Mouse (Mus musculus): Measurements from ENCODE around the gene Bfsp1.

The Bfsp1 gene

DNA sequence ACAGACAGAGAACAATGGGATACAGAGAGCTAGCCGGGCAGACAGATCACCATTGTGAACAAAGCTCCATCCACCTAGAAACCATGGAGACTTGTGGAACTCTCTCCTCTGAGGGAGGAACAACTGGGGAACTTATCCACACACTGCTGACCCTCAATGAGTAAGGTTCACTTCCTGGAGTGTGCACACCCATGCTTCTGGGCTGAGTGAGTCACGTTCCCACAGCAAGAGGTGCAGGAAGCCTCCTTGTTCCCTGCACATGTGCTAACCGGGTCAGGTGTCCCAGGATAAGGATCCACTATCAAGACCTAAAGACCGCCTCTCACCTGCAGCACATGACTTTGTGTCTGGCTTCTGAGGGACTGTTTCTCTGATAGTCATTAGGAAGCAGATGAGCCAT, 9.5 kb downstream of the Bfsp1 start:
- no peak for DNase-seq (ENCODE audit: low read depth)

DNA sequence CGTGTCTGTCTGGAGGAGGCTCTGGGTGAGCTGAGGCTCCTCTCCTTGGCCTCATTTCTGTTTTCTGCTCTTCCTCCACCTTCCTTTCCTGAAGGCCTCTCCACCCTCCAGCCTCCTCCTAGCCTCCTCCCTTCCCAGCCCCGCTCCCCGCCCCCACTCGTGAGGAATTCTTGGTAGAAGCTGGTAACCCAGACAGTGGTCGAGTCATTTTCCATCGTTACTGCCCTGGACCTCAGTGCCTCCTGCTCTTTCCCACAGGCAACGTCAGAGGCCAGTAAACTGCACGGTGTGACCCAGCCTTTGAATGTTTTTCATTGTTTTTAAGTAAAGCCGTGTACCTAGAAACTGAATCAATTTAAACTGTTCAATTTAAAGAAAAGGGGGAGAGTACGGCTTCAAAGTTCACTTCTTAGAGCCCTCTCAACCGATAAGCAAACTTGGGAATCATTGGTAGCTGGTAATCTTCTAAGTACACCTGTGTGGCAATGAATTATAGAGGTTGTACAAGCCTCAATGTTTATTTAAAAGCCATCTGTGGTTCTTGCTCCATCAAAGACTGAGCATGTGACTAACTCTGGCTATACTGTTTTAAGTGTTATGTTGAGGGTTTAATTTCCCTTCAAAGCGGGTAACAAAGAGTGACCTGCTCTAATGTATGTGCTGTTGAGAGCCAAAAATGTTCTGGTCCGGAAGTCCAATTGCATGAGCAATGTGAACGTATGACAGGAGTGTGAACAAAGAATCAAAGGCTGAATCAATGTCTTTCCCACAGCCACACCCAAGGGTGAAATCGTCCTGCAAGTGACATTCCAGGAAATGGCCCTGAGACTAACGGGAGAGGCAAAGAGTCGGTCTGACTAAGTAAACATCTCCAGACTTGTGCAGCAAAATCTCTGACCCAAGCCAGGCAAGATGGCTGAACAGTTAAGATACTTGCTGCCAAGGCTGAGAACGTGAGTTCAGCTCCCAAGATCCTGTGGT, 10.4 kb downstream of the Bfsp1 start:
- no peak for DNase-seq (ENCODE audit: low read depth)

DNA sequence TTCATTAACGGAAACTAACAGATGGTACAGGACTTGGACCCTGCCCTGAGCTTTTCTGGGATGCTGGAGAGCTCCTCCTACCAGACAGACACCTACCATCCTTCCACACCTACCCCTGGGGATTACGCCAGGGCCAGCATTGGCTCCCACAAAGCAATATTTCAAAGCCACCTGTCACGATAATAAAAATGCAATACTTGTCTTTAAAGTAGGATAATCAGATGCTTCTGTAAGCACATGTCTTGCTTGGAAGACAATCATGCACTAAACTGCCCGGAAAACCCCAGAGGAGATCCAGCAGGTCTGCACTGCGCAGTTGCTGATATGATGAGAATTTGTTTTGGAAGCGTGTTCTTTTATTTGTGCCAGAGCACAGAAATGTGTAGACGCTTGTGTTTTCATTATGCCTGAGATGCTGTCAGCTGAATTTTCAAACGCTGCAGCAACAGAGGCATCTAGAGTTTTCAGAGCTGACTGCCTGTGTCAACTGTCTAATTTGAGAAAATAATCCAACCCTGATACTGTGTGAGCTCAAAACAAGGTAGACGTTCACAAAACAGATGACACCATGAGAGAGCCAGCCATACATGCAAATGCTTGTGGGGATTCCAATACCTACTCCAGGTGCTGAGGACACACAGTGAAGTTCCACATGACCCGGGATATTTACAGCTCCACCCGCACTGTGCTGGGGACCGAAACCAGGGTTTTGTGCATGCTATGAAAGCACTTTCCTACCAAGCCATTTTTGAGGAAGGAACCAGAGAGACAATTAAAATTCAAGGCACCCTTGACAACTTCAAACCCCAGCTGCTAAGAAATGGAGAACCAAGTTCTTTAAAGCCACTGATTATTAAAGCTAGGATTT, 11.4 kb downstream of the Bfsp1 start:
- no peak for DNase-seq (ENCODE audit: low read depth)

DNA sequence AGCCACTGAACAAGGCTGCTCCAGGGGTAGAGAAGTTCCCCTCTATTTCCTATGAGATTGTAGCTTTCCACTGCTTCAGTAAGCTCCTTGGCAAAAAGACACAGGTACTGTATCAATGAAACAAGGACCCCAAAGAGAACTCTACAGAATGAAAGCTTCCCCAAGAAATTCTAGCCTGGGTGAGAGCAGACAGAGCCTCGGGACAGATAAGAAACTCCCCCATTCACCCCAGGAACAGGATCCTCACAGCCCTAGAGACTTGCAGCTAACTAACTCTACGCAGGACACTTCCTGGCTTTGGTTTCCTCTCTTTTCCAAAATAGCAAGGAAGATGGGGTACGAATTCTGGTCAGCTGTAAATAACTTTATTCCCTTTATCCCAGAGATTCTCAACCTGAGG, 15.7 kb downstream of the Bfsp1 start:
- DNase-seq (ENCODE audit: low read depth) = no peak

GRCm38 (mm10) chr2:143846799-143847198, 16.2 kb downstream of the Bfsp1 start:
- no peak for DNase-seq (ENCODE audit: low read depth)

DNA sequence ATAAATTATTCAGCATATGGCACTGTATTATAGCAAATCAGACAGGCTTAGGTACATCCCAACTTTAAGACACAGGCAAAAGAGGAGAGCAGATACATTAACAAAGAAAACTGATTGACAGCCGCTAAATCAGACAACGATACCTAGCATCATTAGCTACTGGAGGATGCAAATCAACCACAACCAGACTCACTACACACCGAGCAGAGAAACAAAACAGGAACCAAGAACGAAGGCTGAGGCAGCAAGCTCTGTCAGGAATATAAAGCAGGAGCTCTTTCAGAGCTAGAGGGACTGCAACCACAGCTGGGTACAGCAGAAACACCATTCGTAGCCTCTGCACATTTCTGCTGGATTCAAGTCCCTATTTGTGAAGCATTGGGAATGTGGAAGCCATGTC, 18.2 kb downstream of the Bfsp1 start:
- DNase-seq (ENCODE audit: low read depth) = no peak

DNA sequence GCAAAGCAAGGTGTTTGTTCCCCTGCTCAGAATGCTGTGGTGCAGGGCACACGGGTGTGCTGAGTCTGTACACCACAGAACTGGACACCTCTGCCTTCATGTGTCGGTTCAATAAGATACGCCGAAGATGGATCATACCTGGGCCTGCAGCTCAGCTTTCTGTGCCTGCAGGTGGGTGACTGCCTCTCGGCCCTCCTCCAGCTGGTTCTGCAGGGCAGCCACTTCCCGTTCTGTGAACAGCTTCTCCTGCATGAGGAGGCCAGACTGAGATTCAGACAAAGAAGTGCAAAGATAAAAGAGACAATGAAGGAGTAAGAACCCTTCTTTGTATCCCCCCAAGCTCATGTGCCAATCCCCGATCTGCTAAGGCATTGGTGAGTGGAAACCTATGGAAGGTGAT, 21.4 kb downstream of the Bfsp1 start:
- DNase-seq (ENCODE audit: low read depth) = no peak

- DNase-seq (ENCODE audit: low read depth) = no peak
Measured at GRCm38 (mm10) chr2:143840895-143841294, 22.1 kb downstream of the Bfsp1 start.

DNA sequence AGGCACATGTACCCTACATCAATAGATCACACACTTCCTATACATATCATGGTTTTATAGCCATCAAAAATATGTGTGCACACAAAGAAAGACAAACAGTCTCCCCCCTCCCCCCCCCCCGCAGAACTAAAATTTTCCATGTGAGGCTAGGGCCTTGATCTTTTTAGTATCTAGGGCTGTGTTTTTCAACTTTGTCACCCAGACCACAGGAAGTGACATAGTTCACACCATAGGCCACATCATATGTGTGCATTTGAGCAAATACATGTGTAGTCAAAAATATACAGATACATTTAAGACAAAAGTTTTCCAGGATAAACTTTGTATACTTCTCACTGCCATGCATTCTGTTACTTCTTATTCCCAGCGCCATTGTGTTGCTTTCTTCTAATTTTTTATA, 23.5 kb downstream of the Bfsp1 start:
- DNase-seq (ENCODE audit: low read depth) = no peak

GRCm38 (mm10) chr2:143838698-143839097, 24.3 kb downstream of the Bfsp1 start:
- DNase-seq (ENCODE audit: low read depth) = no peak

DNA sequence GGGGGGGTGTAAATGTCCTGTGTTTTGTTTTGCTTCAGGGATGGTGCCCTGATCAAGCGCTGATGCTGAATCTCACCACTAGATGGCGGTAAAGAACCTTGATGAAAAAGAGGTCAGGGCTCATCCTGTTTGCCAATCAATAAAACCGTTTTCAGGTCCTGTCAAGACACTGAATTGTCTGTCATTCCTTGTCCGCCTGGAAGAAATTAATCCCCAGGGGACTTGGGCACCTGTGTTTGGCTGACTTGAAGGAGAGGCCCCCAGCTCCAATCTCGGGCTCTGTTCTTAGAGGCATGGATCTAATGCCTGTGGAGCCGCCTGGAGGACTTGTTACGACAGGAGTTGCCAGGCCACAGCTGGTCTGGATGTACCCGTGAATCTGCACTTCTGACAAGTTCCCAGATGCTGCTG, 25.7 kb downstream of the Bfsp1 start:
- peak; percentile 70 for DNase-seq (ENCODE audit: low read depth)

- no peak for DNase-seq (ENCODE audit: low read depth)
Measured at GRCm38 (mm10) chr2:143835820-143836219, 27.2 kb downstream of the Bfsp1 start.

- no peak for DNase-seq (ENCODE audit: low read depth)
Measured at GRCm38 (mm10) chr2:143834082-143834481, 28.9 kb downstream of the Bfsp1 start.

DNA sequence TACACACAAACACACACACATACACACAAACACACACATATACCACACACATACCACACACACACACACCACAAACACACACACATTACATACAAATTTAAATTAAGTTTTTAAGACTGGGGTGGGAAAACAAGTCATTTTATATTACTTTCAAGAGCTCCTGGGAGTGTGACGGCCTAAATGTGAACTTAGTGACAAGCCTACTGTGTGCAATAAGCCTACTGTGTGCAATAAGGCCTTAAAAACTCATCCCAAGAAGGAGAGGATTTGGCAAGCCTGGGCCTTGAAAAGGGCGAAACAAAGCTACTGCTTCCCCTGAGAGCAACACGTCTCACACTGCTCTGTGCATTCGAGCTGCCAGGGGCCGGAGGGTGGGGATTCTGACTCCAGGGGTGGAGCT, 30.3 kb downstream of the Bfsp1 start:
- DNase-seq (ENCODE audit: low read depth) = no peak

DNA sequence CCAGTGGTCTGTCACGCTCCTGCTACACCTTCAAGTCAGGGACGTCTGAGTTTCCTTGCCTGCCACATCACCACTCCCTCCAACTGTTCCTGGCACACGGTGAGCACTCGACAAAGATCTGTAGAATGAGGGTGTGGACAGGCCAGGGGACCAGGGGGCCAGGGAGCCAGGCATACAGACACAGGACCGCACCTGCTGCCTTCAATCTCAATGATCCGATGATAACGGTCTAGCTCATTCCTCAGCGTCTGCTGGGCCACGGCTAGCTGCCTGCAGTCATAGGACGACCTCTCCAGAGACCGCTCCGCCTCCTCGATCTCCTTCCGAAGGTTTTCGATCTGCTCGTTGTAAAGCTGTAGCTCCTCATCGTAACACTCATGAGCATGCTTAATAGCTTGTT, 31.3 kb downstream of the Bfsp1 start:
- DNase-seq (ENCODE audit: low read depth) = no peak

DNA sequence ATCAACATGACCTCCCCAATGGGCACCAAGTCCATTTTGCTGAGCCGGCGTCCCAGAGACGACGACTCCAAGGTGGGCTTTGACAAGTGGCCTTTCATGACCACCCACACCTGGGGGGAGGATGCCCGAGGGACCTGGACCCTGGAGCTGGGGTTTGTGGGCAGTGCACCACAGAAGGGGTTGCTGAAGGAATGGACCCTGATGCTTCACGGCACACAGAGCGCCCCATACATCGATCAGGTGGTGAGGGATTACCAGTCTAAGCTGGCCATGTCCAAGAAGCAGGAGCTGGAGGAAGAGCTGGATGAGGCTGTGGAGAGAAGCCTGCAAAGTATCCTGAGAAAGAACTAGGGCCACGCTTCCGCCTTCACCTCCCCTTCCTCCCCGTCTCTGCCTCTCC, 49.5 kb downstream of the Bfsp1 start:
- DNase-seq (ENCODE audit: low read depth) = no peak

GRCm38 (mm10) chr2:143812262-143812661, 50.7 kb downstream of the Bfsp1 start:
- no peak for DNase-seq (ENCODE audit: low read depth)

DNA sequence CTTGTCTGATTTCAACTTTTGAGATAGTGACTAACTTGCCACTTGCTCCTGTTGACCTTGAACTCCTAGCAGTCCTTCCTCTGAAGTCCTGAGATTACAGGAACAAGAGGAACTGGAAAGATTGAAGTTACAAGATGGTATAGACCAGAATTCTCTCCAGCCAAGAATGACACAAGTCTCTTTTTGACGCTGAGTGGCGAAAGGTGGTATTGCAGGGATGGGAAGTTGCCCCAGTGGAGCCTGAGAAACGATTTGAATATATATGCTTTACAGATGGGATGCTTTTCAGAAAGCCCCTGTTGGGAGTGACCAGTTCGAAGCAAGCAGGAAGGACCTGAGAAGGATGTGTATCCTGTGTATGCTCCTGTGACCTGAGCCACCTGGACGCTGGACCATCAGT, 54.2 kb downstream of the Bfsp1 start:
- no peak for DNase-seq (ENCODE audit: low read depth)

DNA sequence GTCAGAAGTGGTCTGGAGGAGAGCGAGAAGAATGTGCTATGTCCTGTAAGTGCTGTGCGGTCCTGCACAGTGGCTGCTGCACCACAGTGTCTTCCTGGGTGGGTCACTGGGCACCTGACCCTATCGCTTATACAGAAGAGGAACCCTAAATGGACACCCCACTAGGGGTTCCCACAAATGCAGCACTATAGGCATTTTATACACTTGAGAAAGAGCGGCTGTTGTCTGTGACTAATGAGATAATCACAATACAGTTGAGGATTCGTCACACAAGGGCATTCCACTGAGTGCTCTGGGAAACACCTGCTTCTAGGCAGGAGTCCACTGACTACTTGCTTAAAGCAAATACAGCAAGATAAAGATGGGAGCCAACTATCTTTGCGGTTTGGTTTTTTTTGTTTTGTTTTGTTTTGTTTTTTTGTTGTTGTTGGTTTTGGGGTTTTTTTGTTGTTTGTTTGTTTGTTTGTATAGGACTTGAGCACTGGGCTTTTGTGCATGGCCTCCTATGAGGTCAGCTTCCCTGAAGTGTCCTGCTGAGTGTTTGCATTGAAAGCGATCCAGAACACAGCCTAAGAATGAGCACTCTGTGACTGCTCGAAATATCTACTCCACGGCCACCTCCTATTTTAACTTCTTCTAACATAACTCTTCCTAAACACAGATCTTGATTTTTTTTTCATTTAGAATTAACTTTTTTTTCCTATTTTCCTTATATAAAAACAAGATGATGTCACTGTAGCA, 55.9 kb downstream of the Bfsp1 start:
- no peak for DNase-seq (ENCODE audit: low read depth)

GRCm38 (mm10) chr2:143806140-143806923, 56.6 kb downstream of the Bfsp1 start:
- no peak for DNase-seq (ENCODE audit: low read depth)

GRCm38 (mm10) chr2:143801097-143801496, 61.9 kb downstream of the Bfsp1 start:
- DNase-seq (ENCODE audit: low read depth) = no peak

All from c-Kit-positive CD71-negative TER-119-negative erythroid progenitor cells, embryonic 14.5 days (primary cell).